Mouse (Mus musculus) forebrain, postnatal 0 days (tissue): ENCODE data around the gene Gpr12. TPM values are rescaled to one million over a fixed set of nuclear protein-coding genes. Genes with fewer than 3 reads are reported as not detected.
A peak's percentile ranks its signal among the peaks of the same experiment; 100 is the strongest.

ENCODE experiments used
- ATAC-seq: fragments of 200-750 bp; cut with Nextera tagmentation; 2 replicates; pipeline ENCODE4 v1.8.0; 2017; ENCODE audit warnings: mild to moderate bottlenecking, moderate library complexity
- DNase-seq: peaks from one replicate; pipeline ENCODE4 v3.0.0-alpha.2; 2015
- H3K27ac ChIP-seq: fragments of 300-500 bp; sonication (generic); 2 replicates; pipeline ENCODE4 v1.5.1; 2014; ENCODE audit warnings: low read depth, mild to moderate bottlenecking, antibody characterized with exemption, low read length, moderate library complexity, mixed read lengths
- H3K27me3 ChIP-seq: fragments of 300-500 bp; sonication (generic); 2 replicates; pipeline ENCODE4 v1.6.1; 2014; ENCODE audit warnings: mild to moderate bottlenecking, low read length, mixed read lengths; ENCODE audit not compliant: insufficient read depth
- H3K36me3 ChIP-seq: fragments of 300-500 bp; sonication (generic); 2 replicates; pipeline ENCODE4 v1.6.1; 2014; ENCODE audit warnings: mild to moderate bottlenecking, moderate library complexity; ENCODE audit not compliant: insufficient read depth
- H3K4me1 ChIP-seq: fragments of 300-500 bp; sonication (generic); 2 replicates; pipeline ENCODE4 v1.6.1; 2014; ENCODE audit warnings: antibody characterized with exemption; ENCODE audit not compliant: insufficient read depth
- H3K4me2 ChIP-seq: fragments of 300-500 bp; sonication (generic); 2 replicates; pipeline ENCODE4 v1.6.1; 2014; ENCODE audit warnings: low read depth, mild to moderate bottlenecking, moderate library complexity
- H3K4me3 ChIP-seq: fragments of 300-500 bp; sonication (generic); 2 replicates; pipeline ENCODE4 v1.5.1; 2014; ENCODE audit warnings: low read depth, low read length, mixed read lengths
- H3K9ac ChIP-seq: fragments of 300-500 bp; sonication (generic); 2 replicates; pipeline ENCODE4 v1.6.1; 2014; ENCODE audit warnings: mild to moderate bottlenecking
- H3K9me3 ChIP-seq: fragments of 300-500 bp; sonication (generic); 2 replicates; pipeline ENCODE4 v1.6.1; 2016; ENCODE audit warnings: low read length
- CTCF ChIP-seq: sonication (generic); IDR thresholded peaks from 2 replicates; pipeline ENCODE4 v1.5.1; 2016; ENCODE audit warnings: antibody characterized with exemption, control low read depth, low read depth
- WGBS: fragments of 180-500 bp; shearing (Covaris S2); extraction: QIAGEN DNeasy Blood & Tissue Kit; methylation state at CpG from one replicate; pipeline ENCODE4 v1.1.7; 2014; 5-methylcytosine and 5-hydroxymethylcytosine counted together
- polyA plus RNA-seq: library from polyadenylated mRNA; unstranded; fragments of >200 nt; fragmentation: Nextera tagmentation; extraction: Ambion mirVana; gene quantifications from 2 replicates; pipeline ENCODE4 v1.2.1, GENCODE M21; 2015
- total RNA-seq: library from RNA; depleted of rRNA; stranded (reverse); fragments of >200 nt; gene quantifications from 2 replicates; pipeline ENCODE4 v1.2.3, GENCODE M21; 2014

Gene Gpr12
- total and polyA plus RNA-seq, 2 experiments from 2014 or later, result 42.8 to 50.9 TPM

DNA sequence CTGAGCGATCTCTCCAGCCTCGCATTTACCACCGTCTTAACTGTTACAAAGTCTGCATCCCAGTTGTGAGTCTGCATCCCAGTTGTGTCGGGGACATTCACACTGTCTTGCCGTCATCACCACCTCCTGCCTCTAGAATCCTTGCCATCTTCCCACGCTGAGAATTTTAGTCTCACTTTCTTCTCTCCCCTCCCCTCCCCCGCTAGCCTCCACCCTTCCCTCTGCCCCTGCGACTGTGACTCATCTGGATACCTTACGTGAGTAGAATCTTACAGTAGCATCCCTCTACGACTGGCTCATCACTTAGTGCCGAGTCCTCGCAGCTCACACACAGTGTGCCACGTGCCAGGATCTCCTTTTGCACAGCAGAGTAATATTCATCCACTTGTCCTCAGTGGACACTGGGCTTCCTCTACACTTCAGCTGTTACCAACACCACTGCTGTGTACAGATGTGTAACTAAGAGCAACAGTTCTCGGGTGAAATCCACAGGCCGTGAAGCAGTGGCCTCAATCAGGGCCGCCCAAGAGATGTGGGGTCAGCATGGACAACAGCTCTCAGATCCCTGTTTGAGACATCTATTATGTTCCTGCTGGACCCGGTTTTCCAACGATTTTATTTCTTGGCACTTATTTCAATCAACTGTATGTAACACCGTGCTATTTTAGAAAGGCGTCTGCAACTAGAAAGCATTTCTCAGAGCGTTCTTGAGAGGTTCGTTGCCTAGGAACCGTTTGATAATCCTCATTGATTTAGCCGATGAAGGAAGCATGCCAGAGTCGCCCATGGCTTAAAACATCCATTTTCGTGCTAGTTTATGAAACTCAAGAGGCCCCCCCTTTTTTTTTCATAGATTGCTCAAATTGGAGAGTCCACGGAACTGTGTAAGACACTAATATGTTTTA is 13.4 kb upstream of the Gpr12 start:
- ATAC-seq (peak; percentile 86), DNase-seq (peak; percentile 70)
- Histone ChIP-seq H3K4me1 (no peaks in the 10 kb centered on the region), H3K4me2 (0 out of 2 replicates have a peak overlapping the region, but pooled peaks have one; percentile 15), H3K27me3 (no peaks in the 10 kb centered on the region), H3K36me3 (no peaks in the 10 kb centered on the region), H3K4me3 (no peak overlapping the region), H3K9ac (no peak overlapping the region), H3K27ac (peak overlapping the region; percentile 66), H3K9me3 (no peaks in the 10 kb centered on the region)
- TF ChIP-seq CTCF, result no peak
- 57% methylated on average over 27 of the region's 27 CpGs for WGBS

DNA sequence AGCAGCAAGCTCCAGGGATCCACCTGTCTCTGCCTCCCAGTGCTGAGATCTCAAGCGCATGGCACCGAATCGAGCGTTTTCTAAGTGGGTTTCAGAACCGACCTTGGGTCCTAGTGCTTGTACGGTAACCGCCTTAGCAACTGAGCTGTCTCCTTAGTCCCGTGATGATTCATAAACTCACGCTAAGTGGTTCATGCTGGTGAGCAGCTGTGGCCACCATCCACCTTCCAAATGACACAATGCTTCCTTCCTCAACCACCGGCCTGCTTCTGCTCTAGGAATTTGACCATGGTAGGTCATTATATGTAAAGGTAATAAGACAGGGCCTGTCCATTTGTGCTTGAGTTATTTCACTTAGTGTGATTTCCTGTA is 12.4 kb upstream of the Gpr12 start:
- Histone ChIP-seq H3K4me2 (no peak overlapping the region), H3K9me3 (no peaks in the 10 kb centered on the region), H3K9ac (no peak overlapping the region), H3K27me3 (no peaks in the 10 kb centered on the region), H3K27ac (no peak overlapping the region), H3K36me3 (no peaks in the 10 kb centered on the region), H3K4me3 (no peak overlapping the region), H3K4me1 (no peaks in the 10 kb centered on the region)
- no peak for ATAC-seq
- TF ChIP-seq CTCF, result no peak
- DNase-seq, result no peak
- 94% methylated on average over 10 of the region's 10 CpGs for WGBS

- DNase-seq, result no peak
Measured at GRCm38 (mm10) chr5:146596612-146597502, 11.8 kb upstream of the Gpr12 start.

DNA sequence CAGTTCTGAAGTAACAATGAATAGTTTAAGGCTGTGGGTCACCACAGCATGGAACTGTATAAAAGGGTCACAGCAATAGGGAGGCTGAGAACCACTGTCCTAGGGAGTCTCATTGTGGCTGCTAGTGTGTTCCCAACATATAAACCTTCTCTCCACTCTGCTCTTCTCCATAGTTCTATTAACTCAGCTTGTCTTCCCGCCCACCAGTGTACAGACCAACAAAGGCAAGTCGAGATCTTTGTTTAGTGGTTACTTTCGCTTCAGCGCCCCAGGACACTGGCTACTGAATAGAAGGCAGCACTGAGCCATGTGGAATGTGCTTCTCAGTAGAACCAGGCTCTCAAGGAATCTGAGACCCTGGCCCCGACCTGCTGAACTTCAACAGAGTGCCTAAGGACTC is 7.5 kb upstream of the Gpr12 start:
- no peak overlapping the region for H3K9ac ChIP-seq
- H3K4me3 ChIP-seq, result no peak overlapping the region
- H3K36me3 ChIP-seq, result no peaks in the 10 kb centered on the region
- H3K9me3 ChIP-seq, result no peaks in the 10 kb centered on the region
- no peak overlapping the region for H3K4me2 ChIP-seq
- no peak overlapping the region for H3K27ac ChIP-seq
- TF ChIP-seq CTCF, result no peak
- 9% methylated on average over 5 of the region's 5 CpGs for WGBS
- H3K27me3 ChIP-seq, result no peaks in the 10 kb centered on the region
- ATAC-seq (peak; percentile 53), DNase-seq (peak; percentile 30)
- no peaks in the 10 kb centered on the region for H3K4me1 ChIP-seq

More at GRCm38 (mm10) chr5:146596612-146597502, 11.8 kb upstream of the Gpr12 start:
- no peak for TF ChIP-seq CTCF
- no peak overlapping the region for H3K4me2 ChIP-seq
- H3K4me3 ChIP-seq, result no peak overlapping the region
- ATAC-seq, result no peak
- WGBS, result 81% methylated on average over 18 of the region's 18 CpGs
- no peaks in the 10 kb centered on the region for H3K4me1 ChIP-seq
- no peak overlapping the region for H3K9ac ChIP-seq
- no peaks in the 10 kb centered on the region for H3K36me3 ChIP-seq
- H3K27ac ChIP-seq, result no peak overlapping the region
- H3K27me3 ChIP-seq, result no peaks in the 10 kb centered on the region
- H3K9me3 ChIP-seq, result no peaks in the 10 kb centered on the region

DNA sequence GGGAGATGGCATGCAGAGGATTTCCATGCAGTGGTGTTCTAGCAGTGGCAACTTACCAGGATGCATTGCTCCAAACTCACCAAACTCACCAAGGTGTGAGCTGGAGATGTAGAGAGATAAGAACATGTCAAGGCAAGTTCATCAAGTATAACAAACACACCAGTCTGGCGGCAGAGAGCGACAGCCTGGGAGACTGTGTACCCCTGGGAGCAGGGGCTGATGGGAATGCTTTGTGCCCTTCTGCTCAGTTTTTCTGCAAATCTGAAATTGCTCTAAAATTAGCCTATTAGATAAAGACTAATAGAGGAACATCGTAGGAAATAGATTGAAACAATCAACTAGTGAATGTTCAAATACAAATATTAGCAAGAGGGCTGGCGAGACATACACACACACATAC is 6.6 kb upstream of the Gpr12 start:
- Histone ChIP-seq H3K36me3 (no peaks in the 10 kb centered on the region), H3K4me1 (no peaks in the 10 kb centered on the region), H3K4me3 (no peak overlapping the region), H3K27ac (no peak overlapping the region), H3K27me3 (no peaks in the 10 kb centered on the region), H3K4me2 (no peak overlapping the region), H3K9ac (no peak overlapping the region), H3K9me3 (no peaks in the 10 kb centered on the region)
- TF ChIP-seq CTCF, result no peak
- ATAC-seq (no peak), DNase-seq (no peak)
- WGBS, result 70% methylated on average over 4 of the region's 4 CpGs

DNA sequence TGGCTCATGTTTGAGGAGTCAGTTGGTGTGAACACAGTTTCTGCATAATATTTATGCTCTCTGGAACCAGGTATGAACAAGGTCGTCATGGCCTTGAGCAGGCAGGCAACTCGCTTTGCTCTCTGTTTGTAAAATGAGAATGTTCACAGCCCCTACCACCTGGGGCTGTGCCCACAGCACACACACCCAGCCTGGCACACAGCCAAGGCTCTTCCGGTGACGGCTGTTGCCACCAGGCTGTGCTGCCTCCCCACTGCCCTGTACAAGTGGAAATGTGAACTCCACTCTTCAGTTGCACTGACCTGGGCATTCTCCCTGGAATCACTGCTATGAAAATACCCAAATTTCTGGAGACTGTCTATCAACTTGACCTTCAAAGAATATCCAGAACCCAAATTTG is 5.9 kb upstream of the Gpr12 start:
- no peaks in the 10 kb centered on the region for H3K36me3 ChIP-seq
- TF ChIP-seq CTCF, result no peak
- no peak for ATAC-seq
- no peaks in the 10 kb centered on the region for H3K9me3 ChIP-seq
- H3K4me3 ChIP-seq, result no peak overlapping the region
- H3K27ac ChIP-seq, result no peak overlapping the region
- H3K27me3 ChIP-seq, result peaks cover 2% of the 10 kb centered on the region; the same call in 1 of the 2 replicates
- WGBS, result 25% methylated on average over 4 of the region's 4 CpGs
- DNase-seq, result no peak
- H3K4me2 ChIP-seq, result no peak overlapping the region
- H3K9ac ChIP-seq, result no peak overlapping the region; the same call in 1 of the 2 replicates
- H3K4me1 ChIP-seq, result no peaks in the 10 kb centered on the region
